Mouse (Mus musculus): ENCODE measurements around the gene B3gntl1.

Gene B3gntl1

DNA sequence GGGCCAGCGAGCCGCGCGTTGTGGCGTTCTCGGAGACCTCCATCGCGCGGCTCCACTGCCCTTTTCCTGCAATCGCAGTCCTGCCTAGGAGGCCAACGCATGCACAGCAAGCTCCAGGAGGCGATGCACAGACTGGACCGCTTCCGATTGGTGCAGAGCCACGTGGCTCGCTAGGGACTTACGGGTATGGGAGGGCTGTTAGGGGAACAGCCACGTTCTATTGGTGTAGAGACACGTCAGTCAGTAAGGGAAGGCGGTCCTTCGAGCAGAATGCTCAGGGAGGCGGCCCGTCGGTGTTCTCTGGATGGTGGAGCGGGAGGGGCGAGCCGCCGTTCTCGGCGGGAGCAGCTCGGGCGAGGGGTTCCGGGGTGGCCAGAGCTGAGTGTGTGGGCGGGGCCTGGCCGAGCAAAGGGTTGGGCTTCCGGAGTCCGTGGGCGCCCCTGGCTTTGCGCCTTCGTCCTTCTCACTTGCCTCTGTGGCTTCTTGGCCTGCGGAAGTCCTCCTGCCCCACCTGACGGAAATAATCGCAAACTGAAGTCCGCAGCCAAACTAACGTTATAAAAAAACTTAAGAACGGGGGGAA, at the start of gene B3gntl1:
Gene B3gntl1 (minus strand): TSS at position 164 of the 583 bp plus-strand sequence.
- peak; percentile 98 for DNase-seq (ENCODE audit: low spot score)

DNA sequence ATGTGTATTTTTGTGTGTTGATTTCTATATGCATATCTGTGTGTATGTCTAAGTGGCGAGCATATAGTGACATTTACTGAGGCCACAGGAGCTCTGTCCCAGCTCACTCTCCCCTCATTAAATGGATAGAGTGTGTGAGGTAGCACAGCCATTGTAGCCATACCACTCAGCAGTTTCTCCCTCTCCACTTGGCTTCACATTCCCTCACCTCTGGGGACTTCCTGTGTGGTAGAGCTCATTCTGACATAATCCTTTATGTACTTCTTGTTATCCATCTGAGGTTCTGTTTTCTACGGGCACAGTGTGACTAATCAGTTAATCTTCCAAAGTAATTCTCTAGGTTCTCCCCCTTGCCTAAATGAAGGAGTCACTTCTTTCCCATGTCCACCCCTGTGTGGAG, 49.5 kb upstream of the B3gntl1 start:
- no peak for DNase-seq (ENCODE audit: low spot score)

DNA sequence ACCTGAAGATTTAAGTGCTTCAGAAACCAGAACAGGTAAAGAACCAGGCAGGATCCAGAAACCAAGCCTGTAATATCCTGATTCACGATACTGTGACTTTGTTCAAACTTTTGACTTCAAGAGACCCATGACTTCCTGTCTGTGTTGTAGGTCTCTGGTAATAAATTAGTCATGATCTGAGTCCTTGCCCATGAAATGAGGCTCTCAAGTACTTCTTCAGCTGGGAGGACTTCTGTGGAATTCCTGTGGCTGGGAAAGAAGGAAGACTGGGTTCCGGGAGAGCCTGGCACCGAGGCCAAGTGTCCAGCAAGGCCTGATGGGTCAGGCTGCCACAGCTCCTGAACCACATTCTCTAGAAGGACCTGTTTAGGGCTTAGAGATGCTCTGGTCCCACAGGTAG, 47.8 kb upstream of the B3gntl1 start:
- no peak for DNase-seq (ENCODE audit: low spot score)

DNA sequence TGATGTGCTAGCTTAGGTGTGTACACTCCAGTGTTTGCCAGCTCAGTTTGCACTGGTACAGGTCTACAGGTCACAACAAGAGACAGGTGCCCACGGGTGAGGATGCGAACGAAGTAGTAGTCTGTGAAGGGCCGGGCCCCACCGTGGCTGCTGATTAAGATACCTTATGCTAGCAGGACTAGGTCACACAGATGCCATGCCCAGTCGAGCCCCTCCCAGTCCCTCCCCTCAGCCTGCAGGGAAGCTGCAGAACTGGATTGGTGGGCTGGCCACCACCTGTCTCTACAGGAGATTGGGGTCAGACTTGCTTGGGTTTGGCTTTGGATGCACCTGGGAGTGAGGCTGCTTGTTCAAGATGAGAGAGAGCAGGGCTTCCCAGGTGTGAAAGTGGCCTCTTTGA, 44.8 kb upstream of the B3gntl1 start:
- DNase-seq (ENCODE audit: low spot score), result no peak

DNA sequence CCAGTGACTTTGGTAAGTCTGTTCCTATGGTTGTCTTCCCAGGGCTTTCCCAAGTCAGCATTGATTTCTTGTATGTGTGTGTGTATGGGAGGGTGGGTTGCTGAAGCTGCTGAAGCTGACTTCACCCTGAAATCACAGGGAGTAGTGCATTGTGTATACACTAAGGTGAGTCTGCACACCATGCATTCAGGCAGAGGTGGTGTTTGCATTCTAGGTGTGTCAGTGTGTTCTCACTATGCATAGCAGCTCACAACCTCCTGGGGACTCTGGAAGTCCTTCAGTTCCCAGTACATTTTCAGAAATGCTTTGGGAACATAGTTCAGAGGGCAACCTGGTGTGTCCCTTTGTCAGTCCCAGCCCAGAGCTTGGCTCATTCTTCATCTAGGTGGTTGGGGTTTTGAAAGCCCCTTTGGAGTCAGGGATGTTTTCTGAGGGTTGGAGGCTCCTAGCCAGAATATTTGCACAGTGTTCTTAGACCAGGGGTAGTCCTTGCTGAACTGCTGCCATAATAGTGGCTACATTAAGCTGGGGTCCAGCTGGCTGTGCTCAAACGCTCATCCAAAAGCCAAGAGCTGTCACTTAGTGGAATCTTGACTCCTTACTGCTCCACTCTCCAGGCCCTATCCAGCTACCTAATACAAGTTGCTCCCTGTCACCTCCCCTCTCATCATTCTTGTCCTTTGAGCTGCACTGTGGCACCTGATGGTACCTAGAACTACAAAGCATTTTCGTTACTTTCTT, 42.0 kb upstream of the B3gntl1 start:
- no peak for DNase-seq (ENCODE audit: low spot score)

DNA sequence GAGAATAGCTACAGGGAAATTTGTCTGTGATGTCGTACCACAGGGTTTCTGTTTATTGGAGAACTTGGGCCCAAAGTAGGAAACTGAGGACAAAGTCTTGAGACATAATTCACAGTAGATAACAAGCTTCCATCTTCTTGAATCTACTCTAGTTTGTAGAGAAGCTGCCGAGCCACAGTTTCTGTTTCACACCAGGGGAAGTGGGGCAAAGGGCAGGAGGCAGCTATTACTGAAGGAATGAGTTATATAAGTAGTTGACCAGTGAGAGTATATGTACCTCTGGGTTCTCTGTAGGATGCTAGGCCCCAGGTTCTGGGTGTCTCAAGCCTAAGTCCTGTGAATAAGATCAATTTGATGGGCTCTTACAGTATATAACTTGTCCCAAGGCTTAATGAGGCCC, 40.6 kb upstream of the B3gntl1 start:
- DNase-seq (ENCODE audit: low spot score), result no peak

DNA sequence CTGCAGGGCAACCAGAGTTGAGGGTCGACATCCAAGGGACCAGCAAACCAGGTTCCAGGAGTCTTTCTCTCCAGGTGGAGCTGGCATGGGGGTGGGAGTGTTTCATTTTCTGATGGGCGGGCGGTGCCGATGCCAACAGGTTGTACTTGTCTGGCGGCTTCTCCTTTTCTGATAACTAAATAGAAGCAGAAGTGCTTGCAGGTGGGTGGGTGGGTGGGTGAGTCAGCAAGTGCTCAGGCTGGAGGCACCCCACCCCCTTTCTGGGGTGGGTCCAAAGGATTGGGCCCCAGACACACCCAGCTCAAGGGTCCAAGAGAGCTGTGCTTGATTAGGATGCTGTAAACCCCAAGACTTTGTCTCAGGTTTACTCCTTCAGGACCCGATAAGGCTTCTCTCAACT, 40.0 kb upstream of the B3gntl1 start:
- DNase-seq (ENCODE audit: low spot score), result no peak

DNA sequence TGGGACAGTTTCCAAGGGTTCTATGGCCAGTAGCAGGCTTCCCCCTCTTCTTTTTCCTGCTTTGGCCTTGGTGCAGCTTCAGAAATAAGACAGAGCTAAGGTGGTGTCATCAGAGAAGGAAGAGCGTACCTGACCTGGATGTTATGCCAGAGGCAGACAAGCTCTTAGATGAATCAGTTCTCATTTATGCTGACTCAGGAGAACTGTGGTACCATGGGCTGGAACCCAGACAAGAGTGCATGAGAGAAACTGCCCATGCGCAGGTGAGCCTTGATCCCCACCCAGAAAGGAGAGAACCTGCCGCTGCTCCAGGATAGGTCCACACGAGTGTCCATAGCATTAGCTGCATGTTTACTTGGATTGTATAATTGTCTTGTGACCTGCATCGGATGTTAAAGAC, 37.3 kb upstream of the B3gntl1 start:
- no peak for DNase-seq (ENCODE audit: low spot score)

DNA sequence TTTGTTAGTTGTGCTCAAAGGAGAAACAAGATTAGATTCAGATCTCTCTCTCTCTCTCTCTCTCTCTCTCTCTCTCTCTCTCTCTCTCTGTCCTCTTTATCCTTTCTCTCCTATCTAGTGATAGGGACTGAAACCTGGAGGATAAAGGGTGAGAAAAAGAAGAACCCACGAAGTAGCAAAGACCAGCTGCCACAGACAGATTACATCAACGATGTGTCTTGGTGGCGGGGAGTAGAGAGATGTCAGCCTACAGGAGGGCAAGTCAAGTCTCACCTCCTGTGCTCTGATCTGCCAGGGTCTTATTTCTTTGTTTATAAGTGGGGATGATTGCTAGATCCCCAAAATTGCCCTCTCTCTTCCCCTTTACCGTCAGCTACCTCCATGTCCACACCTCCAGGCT, 36.3 kb upstream of the B3gntl1 start:
- no peak for DNase-seq (ENCODE audit: low spot score)

DNA sequence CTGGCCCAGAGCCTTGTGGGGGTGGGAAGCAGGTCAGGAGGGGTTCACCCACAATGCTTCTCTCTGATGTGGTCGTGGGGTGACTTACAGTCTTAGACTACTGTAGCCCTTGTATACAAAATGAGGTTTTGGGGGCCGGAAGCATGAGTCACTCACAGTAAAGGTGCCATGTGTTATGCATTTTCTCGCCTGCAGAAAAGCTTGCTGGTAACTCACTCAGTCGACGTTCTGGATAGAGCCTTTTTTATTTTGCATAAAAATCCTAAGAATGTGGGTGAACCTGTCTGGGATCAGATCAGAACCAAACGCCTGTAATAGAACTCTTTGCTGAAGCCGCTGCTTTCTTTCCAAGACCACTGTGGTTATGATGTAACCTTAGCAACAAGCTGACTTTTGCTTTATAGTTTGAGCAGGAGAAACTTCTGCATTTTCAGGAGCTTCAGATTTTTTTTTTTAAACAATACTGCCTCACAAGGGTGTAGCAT, 33.6 kb upstream of the B3gntl1 start:
- DNase-seq (ENCODE audit: low spot score), result no peak

DNA sequence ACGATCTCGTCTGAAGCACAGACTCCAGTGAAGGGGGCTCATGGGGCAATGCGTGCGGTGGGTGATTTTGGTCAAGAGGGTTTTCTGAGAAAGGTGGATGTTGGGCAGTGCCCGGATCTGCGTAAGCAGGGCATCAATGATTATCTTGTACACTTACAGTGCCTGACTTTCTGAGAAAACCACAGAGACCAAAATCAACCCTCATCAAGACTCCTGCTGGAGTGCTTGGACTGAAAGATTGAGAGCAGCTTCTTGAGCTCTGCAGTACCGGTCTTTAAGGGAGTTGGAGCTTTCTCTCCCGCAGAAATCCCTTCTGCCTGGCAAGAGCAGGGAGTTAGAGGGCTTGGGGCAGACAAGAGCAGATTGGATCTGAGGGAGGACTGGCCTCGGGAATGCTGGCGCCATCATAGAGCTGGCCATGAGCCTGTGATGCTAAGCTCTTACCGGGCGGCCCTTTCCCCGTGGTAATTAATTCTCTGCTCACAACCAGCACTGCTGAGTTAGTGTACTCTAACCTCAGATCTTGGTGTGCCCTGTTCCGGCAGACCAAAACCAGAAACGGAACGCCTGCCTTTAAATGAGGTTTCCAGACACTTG, 30.8 kb upstream of the B3gntl1 start:
- no peak for DNase-seq (ENCODE audit: low spot score)

DNA sequence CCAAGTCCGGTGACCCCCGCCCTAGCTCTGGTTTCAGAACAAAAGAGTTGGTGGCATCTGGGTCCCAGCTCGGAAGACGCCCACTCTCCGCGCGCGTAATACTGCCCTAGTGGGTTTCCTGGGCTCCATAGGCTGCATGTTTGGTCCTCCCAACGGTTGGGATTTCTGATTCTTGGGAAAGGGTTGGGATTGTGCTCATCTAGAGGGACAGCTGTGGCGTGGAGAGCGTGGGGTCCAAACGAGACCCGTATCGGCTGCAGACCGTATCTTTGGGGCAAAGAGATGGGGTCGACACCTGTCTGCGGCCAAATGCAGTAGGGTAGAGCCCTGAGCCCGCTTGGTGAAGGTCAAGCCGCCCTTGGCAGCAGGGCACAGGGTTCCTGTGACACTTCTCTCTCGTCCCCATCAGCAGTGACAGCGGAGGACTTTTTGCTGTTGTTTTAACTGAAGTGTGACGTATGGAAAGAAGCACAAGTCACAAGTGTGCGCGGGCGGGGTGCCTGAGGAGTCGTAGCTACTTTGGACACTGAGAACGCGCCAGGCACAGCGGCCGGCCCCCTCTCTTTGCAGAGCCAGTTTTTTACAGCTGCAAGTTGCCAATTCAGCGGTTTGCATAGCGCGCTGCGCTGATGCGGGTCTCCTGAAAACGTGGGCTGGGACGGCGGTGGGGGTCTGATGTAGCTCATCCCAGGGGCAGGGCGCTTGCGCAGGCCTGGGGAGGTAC, 30.1 kb upstream of the B3gntl1 start:
- no peak for DNase-seq (ENCODE audit: low spot score)

DNA sequence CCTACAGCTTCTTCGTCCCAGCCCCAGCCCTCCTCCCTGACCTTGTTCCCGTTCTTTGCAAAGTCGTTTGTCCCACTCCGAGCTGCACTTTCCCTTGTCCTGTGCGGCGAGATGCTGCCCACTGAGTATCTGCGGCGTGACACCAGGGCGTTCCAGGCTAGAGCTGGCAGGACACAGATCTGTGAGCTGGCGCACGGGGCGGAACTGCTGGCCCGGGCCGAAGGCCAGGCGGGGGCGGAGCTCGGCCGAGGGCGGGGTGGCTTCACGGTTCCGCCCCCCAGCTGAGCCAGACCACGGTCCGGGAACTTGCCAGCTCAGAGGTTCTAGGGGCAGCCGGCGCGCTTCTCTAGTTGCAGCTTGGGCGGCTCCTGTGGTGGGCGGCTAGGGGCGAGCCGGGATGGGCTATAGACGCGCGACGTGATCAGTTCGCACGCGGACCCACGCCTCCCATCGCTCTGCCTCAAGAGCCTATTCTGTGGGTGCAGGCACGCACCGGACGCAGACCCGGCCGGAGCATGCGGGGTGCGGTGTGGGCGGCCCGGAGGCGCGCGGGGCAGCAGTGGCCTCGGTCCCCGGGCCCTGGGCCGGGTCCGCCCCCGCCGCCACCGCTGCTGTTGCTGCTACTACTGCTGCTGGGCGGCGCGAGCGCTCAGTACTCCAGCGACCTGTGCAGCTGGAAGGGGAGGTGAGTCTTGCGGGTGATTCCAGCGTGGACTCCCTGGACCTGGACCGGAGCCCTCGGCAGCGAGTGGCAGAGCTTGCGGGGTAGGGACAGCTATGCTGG, 29.4 kb upstream of the B3gntl1 start:
- peak; percentile 66 for DNase-seq (ENCODE audit: low spot score)

DNA sequence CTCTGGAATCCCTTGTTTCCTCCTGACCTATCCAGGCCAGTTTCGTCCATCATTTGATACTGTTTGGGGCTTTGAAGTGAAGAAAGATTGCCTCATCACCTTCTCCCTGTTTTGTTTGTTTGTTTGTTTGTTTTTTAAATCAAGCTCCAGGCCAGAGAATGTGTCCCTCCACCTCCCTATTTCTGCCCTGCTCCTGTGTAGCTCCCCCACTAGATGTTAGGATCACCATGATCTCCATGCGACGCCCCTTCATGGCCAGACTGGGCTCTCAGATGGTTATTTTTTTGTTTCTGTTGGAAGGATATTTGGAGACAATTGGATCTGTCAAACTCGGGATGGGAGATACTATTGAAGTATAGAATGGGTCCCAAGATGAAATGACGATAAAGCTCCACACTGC, 28.3 kb upstream of the B3gntl1 start, which contains the start of gene Metrnl:
Gene Metrnl (plus strand): TSS at position 301 of the 400 bp plus-strand sequence.
- no peak for DNase-seq (ENCODE audit: low spot score)

DNA sequence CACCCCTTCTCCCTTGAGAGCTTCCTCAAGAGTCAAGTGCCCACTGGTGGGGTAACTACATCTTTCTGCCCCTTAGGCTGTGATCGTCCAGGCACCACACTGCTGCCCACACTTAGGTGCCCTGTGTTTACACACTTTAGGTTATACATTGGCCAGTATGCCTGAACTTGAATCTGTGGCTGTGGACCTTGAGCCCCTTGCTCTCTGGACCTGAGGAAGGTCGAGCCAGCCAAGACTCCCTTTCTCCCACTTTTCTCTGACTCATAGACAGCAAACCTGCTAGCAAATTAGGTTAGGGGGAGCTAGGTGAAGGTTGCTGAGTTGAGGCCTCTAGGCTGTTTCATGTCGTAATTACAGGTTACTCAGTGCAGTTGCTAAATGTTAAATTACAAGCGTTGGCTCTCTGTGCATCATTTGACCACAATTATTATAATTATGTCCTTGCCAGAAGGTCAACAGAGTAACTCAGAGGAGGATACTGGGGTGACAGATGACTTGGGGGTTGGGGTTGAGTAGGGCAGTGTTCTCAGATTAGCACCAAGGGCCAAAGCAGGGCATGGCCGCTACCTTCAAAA, 25.5 kb upstream of the B3gntl1 start:
- no peak for DNase-seq (ENCODE audit: low spot score)

DNA sequence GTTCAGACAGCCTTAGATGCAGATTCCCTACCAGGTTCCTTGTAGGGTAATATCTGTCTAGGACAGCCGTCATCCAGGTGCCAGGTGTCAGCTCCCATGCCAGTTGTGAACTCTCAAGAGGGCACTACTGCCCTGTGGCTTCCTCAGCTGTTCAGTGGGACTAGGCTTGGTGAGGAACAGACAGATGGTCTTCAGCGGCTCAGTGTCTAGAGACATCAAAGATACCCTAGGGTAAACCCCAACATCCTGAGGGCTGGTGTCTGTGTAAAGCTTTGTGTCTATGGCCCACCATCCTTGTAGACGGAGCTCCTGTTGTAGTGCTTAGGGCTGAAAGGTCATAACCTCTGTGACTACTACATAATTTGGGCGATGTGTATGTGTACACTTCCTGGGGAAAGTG, 24.3 kb upstream of the B3gntl1 start:
- DNase-seq (ENCODE audit: low spot score), result no peak

DNA sequence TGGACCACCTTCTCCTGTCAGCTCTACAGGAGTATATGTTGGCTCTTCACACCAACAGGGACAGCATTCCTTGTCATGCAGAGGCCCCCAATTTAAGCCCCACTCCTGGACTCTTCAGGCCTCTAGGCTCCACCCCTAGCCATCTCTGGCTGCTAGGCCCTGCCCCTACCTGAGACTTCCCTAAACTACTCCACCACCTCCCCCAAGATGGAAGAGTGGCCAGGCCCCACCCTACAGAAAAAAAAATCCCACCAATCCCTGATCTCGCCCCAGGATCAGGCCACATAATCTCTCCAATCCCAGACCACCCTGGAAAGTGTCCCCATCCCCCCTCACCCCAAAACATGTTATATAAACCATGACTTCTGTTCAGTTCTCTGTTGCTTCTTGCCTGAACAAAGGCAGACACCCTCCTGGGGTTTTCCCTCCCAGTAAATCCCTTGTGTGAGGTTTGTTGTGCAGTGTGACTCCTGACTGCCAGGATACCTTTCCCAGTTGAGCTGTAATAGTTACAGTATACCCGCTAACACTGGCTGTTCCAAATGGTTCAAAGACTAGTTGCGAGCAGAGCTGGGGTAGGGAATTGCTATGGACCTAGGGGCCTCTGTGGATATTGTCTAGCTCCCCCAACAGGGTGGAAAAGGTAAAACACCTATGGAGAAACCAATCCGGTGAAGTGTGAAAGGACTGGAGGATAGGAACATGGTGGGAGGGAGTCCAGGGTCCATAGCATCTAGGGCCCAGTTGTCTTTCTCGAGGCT, 22.5 kb upstream of the B3gntl1 start:
- DNase-seq (ENCODE audit: low spot score), result no peak

DNA sequence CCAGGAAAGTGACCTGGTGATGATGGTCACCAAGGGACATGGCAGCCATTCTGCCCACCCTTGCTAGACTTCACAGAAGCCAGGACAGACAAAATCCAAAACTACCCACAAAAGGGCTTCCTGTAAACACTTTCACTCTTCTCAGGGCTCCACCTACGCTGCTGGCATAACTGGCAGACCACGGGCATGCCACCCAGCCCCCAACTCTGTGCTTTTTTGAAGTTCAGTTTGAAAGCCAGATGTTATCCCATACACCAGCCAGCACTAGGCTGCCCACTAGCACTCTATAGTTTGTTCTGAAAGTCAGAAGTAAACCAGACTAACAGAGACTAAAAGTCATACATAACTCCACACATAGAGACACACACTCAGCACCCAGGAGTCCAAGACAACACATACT, 15.1 kb upstream of the B3gntl1 start:
- DNase-seq (ENCODE audit: low spot score), result no peak

DNA sequence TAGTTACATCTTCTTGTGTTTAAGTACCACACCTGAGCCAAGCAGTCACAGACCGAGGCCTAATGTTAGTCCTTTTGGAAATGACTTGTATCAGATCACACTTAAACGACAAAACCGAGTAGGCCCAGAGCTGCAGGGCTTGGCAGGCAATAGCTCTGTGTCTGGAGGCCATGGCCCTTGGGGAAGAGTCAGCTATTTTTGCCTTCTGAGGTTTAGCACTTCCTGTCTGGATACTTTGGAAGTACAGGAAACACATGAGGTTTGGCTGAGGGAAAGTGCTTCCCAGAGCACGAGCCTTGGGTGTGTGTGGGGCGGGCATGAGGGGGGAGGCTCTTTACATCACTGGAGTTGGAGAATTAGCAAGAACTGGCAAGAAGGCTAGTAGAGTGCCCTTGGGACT, 13.7 kb upstream of the B3gntl1 start:
- no peak for DNase-seq (ENCODE audit: low spot score)

DNA sequence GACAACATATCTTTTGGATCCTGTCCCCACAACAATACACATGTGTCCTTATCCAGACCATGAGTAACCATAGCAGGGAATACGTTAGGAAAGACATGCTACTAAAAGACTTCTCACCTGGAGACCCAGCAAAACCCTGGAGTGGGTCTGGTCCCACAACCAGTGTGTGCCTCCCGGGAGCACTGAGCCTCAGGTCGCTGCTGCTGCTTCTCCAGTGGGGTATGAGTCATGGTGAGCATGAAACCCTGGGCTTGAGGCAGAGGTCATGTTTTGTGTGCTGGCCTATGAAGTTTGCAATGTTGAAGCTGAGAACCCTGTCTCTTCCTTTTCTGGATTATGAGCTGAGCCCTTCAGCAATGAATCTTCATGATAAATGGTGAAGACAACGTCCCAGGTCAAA, 13.1 kb upstream of the B3gntl1 start:
- no peak for DNase-seq (ENCODE audit: low spot score)

DNA sequence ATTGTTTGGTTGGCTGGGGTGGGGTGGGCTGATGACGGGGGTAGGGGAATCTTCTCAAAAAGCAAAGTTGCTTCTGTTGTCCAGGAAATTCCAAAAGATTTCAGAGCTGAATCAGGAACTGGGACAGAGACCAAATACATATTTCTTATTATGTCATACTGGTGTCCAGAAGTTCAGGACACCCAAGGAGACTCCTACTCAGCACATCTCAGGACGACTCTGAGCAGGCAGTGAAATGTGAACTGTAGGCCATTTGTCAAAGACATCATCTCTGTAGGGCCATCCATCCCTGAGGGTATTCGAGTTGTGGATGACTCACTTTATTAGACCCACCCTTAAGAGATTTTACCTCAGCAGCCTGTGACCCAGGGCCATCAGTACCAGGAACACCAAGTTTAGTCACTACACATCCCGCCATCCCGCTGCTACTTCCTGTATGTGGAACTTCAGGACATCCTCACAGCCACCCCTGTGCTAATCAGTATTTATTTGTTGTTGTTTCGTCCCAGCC, 12.6 kb upstream of the B3gntl1 start:
- no peak for DNase-seq (ENCODE audit: low spot score)
